Mouse (Mus musculus) ES-E14 (cell line): ENCODE data around the gene Zfp384. TPM values are rescaled to one million over a fixed set of nuclear protein-coding genes. Genes with fewer than 3 reads are reported as not detected.
A peak's percentile ranks its signal among the peaks of the same experiment; 100 is the strongest.

Experiments
- DNase-seq: peaks from one replicate; pipeline ENCODE4 v3.0.0-alpha.2; 2013; ENCODE audit warnings: low read depth, low spot score
- H3K27ac ChIP-seq: 2 replicates; pipeline ENCODE4 v1.5.1; 2012; ENCODE audit warnings: low read depth, mild to moderate bottlenecking, low read length, moderate library complexity, mixed read lengths; ENCODE audit not compliant: poor library complexity, insufficient read depth, severe bottlenecking
- H3K36me3 ChIP-seq: 2 replicates; pipeline ENCODE4 v1.6.1; 2012; ENCODE audit warnings: mild to moderate bottlenecking, low read length, moderate library complexity, mixed read lengths; ENCODE audit not compliant: control insufficient read depth, poor library complexity, insufficient read depth, severe bottlenecking
- H3K4me1 ChIP-seq, 2 experiments: fragments of 150-350 bp in 1 of 2; sonication (generic) in 1 of 2; 2 replicates each; pipeline ENCODE4 v1.6.1; 2012; ENCODE audit warnings: low read length in 2 of 2, mild to moderate bottlenecking in 1 of 2, mixed read lengths in 1 of 2; ENCODE audit not compliant: control insufficient read depth in 2 of 2, insufficient read depth in 2 of 2, poor library complexity in 1 of 2
- H3K4me3 ChIP-seq, 2 experiments: fragments of 150-350 bp in 1 of 2; sonication (generic) in 1 of 2; 2 replicates each; pipeline ENCODE4 v1.5.1; 2012; ENCODE audit warnings: low read length in 2 of 2, low read depth in 1 of 2, mild to moderate bottlenecking in 1 of 2, mixed read lengths in 1 of 2; ENCODE audit not compliant: insufficient read depth in 1 of 2, poor library complexity in 1 of 2, severe bottlenecking in 1 of 2
- H3K9ac ChIP-seq: 2 replicates; pipeline ENCODE4 v1.6.1; 2012; ENCODE audit warnings: low read depth, mild to moderate bottlenecking, low read length, mixed read lengths; ENCODE audit not compliant: poor library complexity, insufficient read depth, severe bottlenecking
- H3K9me3 ChIP-seq: fragments of 150-350 bp; sonication (generic); 2 replicates; pipeline ENCODE4 v1.6.1; 2012; ENCODE audit warnings: low read depth, mild to moderate bottlenecking, low read length; ENCODE audit not compliant: control insufficient read depth, insufficient read depth
- CHD2 ChIP-seq: IDR thresholded peaks from 2 replicates; pipeline ENCODE4 v1.6.1; 2014; ENCODE audit warnings: mild to moderate bottlenecking, low read depth, low read length, inconsistent platforms
- HCFC1 ChIP-seq: IDR thresholded peaks from 2 replicates; pipeline ENCODE4 v1.6.1; 2012; ENCODE audit warnings: low read length, inconsistent platforms, borderline replicate concordance; ENCODE audit not compliant: insufficient read depth
- MAFK ChIP-seq: IDR thresholded peaks from 2 replicates; pipeline ENCODE4 v1.6.1; 2014; ENCODE audit warnings: mild to moderate bottlenecking, low read depth, low read length, inconsistent platforms; ENCODE audit not compliant: insufficient read depth
- ZC3H11A ChIP-seq: IDR thresholded peaks from 2 replicates; pipeline ENCODE4 v1.6.1; 2012; ENCODE audit warnings: low read depth, mild to moderate bottlenecking, inconsistent platforms, low read length, borderline replicate concordance
- ZNF384 ChIP-seq: IDR thresholded peaks from 2 replicates; pipeline ENCODE4 v1.6.1; 2012; ENCODE audit warnings: low read depth, low read length, inconsistent platforms
- in situ Hi-C, 2 experiments: fragments of 600-800 bp; cut with MboI; formaldehyde crosslinking; loops; one replicate each; pipeline ENCODE4 v1.15.1; 2025; ENCODE audit warnings: low sequenced_read_pairs in 2 of 2, inconsistent platforms in 1 of 2; ENCODE audit not compliant: unreplicated experiment in 2 of 2
- total RNA-seq: library from RNA; depleted of rRNA; stranded (reverse); fragments of 300-350 nt; gene quantifications from 2 replicates; pipeline ENCODE4 v1.2.3, GENCODE M21; 2012

Zfp384 gene
- total RNA-seq, 1 experiment: 25.1 TPM

- Histone ChIP-seq H3K27ac (no peak overlapping the region), H3K4me1 (peaks cover 3 to 18% of the 10 kb centered on the region in 2 experiments), H3K36me3 (peaks cover 10% of the 10 kb centered on the region; the same call in 1 of the 2 replicates), H3K4me3 (peak overlapping the region; percentile 13 to 80; a peak in 2 of 4 replicates), H3K9ac (0 out of 2 replicates have a peak overlapping the region, but pooled peaks have one; percentile 12), H3K9me3 (no peaks in the 10 kb centered on the region)
- DNase-seq: no peak
- no peak for TF ChIP-seq ZNF384
- TF ChIP-seq HCFC1: no peak
- no peak for TF ChIP-seq MAFK
- no peak for TF ChIP-seq CHD2
- no peak for TF ChIP-seq ZC3H11A
- in situ Hi-C loops: no loop called here
These were observed 10.9 kb upstream of the Zfp384 start for GRCm38 (mm10) chr6:124998066-124998465.

GRCm38 (mm10) chr6:124999091-124999490 lies 9.9 kb upstream of the Zfp384 start:
- DNase-seq: no peak
- Histone ChIP-seq H3K9me3 (no peaks in the 10 kb centered on the region), H3K9ac (peak overlapping the region; percentile 48), H3K4me1 (peaks cover 3 to 24% of the 10 kb centered on the region in 2 experiments), H3K36me3 (peaks cover 10% of the 10 kb centered on the region; the same call in 1 of the 2 replicates), H3K4me3 (peak overlapping the region; percentile 46 to 50), H3K27ac (0 out of 2 replicates have a peak overlapping the region, but pooled peaks have one; percentile 2)
- no peak for TF ChIP-seq CHD2
- no peak for TF ChIP-seq HCFC1
- no peak for TF ChIP-seq ZC3H11A
- no peak for TF ChIP-seq ZNF384
- no peak for TF ChIP-seq MAFK
- in situ Hi-C loops: no loop called here

GRCm38 (mm10) chr6:124999546-124999945 lies 9.4 kb upstream of the Zfp384 start:
- no peak for TF ChIP-seq ZNF384
- TF ChIP-seq CHD2: no peak
- TF ChIP-seq ZC3H11A: no peak
- TF ChIP-seq MAFK: no peak
- no peak for TF ChIP-seq HCFC1
- no peaks in the 10 kb centered on the region for H3K9me3 ChIP-seq
- H3K4me3 ChIP-seq: peak overlapping the region; percentile 46 to 50
- in situ Hi-C loops: no loop called here
- H3K9ac ChIP-seq: peak overlapping the region; percentile 48
- H3K4me1 ChIP-seq: peaks cover 3 to 28% of the 10 kb centered on the region in 2 experiments
- no peak for DNase-seq
- 0 out of 2 replicates have a peak overlapping the region, but pooled peaks have one; percentile 2 for H3K27ac ChIP-seq
- H3K36me3 ChIP-seq: peaks cover 10% of the 10 kb centered on the region; the same call in 1 of the 2 replicates

GRCm38 (mm10) chr6:125003706-125004105 lies 5.2 kb upstream of the Zfp384 start:
- no peak overlapping the region for H3K4me3 ChIP-seq
- H3K9ac ChIP-seq: no peak overlapping the region
- peaks cover 6 to 19% of the 10 kb centered on the region in 2 experiments; a peak in 3 of 4 replicates for H3K4me1 ChIP-seq
- in situ Hi-C loops: no loop called here
- peaks cover 10% of the 10 kb centered on the region; the same call in 1 of the 2 replicates for H3K36me3 ChIP-seq
- no peaks in the 10 kb centered on the region for H3K9me3 ChIP-seq
- TF ChIP-seq MAFK (no peak), ZNF384 (no peak), CHD2 (no peak), ZC3H11A (no peak)
- no peak overlapping the region for H3K27ac ChIP-seq
- DNase-seq: no peak
